9 mouse cellular contexts compared by ENCODE assay signal in genomic region chr19:46318031-46318471, GRCm38 (mm10). TPM values are rescaled to one million over a fixed set of nuclear protein-coding genes. Genes with fewer than 3 reads are reported as not detected.
DNase-seq lines count a peak whose midpoint lies in the region; ATAC-seq lines count a peak whose summit lies in the region.
"Had no signal": no experiment of that assay in that cellular context is flagged by ENCODE, and none has a peak within 500 bp of the region (broad histone marks: within the 10 kb centered on the region; RNA-seq: fewer than 3 reads in every experiment).

No protein-coding gene starts in this region.

- 3% methylated on average over 31 of the region's 42 CpGs for WGBS in embryonic facial prominence, embryonic 12.5 days
- 3% methylated on average over 39 of the region's 42 CpGs for WGBS in limb, embryonic 11.5 days

- H3K36me3 ChIP-seq in embryonic facial prominence, embryonic 12.5 days: no peaks in the 10 kb centered on the region
- no peaks in the 10 kb centered on the region for H3K36me3 ChIP-seq in limb, embryonic 11.5 days (ENCODE audit: control insufficient read depth, insufficient read depth, low read length)

- H3K9ac ChIP-seq in embryonic facial prominence, embryonic 12.5 days: peak overlapping the region; percentile 62
- peak overlapping the region; percentile 22; the same call in 1 of the 2 replicates for H3K9ac ChIP-seq in limb, embryonic 11.5 days (ENCODE audit: low read length)

- peak overlapping the region; percentile 41; the same call in 1 of the 2 replicates for H3K27ac ChIP-seq in embryonic facial prominence, embryonic 12.5 days
- H3K27ac ChIP-seq in limb, embryonic 11.5 days (replicated peaks; ENCODE audit: low read depth, low read length): no peak overlapping the region

- H3K9me3 ChIP-seq in embryonic facial prominence, embryonic 12.5 days: no peaks in the 10 kb centered on the region
- H3K9me3 ChIP-seq in limb, embryonic 11.5 days (ENCODE audit: control insufficient read depth, low read length): no peaks in the 10 kb centered on the region; the same call in 1 of the 2 replicates

- DNase-seq in kidney, postnatal 10 days: peak; percentile 64
- DNase-seq in kidney, postnatal 36 days: no peak
- DNase-seq in adrenal gland, adult 8-10 months: peak; percentile 25
- peak; percentile 59 to 66 for DNase-seq in heart, postnatal 14 days
- no peak for DNase-seq in limb, embryonic 11.5 days (ENCODE audit: low spot score)
- peak; percentile 59 for DNase-seq in ovary, postnatal 14 days (ENCODE audit: low spot score)

- H3K4me1 ChIP-seq in embryonic facial prominence, embryonic 12.5 days: peaks cover 33% of the 10 kb centered on the region
- peaks cover 13% of the 10 kb centered on the region for H3K4me1 ChIP-seq in limb, embryonic 11.5 days (ENCODE audit: control insufficient read depth, insufficient read depth, low read length)

- intact Hi-C loops in heart, postnatal 14 days (cut with DNase I): no loop called here

- ATAC-seq in embryonic facial prominence, embryonic 12.5 days (ENCODE audit: insufficient number of reproducible peaks, insufficient read depth, low FRiP score, low TSS enrichment): no peak
- ATAC-seq in limb, embryonic 11.5 days (ENCODE audit: insufficient number of reproducible peaks, low FRiP score, low TSS enrichment, low read depth): no peak
- ATAC-seq in inflammation-experienced regulatory T-cells, adult 6 months: no peak
- ATAC-seq: Patski had no signal

- H3K4me2 ChIP-seq in embryonic facial prominence, embryonic 12.5 days (replicated peaks): peak overlapping the region; percentile 81
- H3K4me2 ChIP-seq in limb, embryonic 11.5 days (ENCODE audit: low read depth, severe bottlenecking): peak overlapping the region; percentile 77

- peak overlapping the region; percentile 45 for H3K4me3 ChIP-seq in embryonic facial prominence, embryonic 12.5 days
- peak overlapping the region; percentile 28; the same call in 1 of the 2 replicates for H3K4me3 ChIP-seq in limb, embryonic 11.5 days (ENCODE audit: low read depth, low read length)

- H3K27me3 ChIP-seq in embryonic facial prominence, embryonic 12.5 days: peaks cover 100% of the 10 kb centered on the region
- peaks cover 98% of the 10 kb centered on the region for H3K27me3 ChIP-seq in limb, embryonic 11.5 days (ENCODE audit: control insufficient read depth, insufficient read depth, low read length)

RNA-seq across cellular contexts. Expression of gene Psd, which starts 8.9 kb away (rescaled TPM):
- total RNA-seq in adrenal gland, adult 8-10 months (2022): 10 to 100 TPM in 3 of 4 experiments, 1 to 10 TPM in 1; 7.9 to 14.9 (median 13.1) TPM
- polyA plus RNA-seq in embryonic facial prominence, embryonic 12.5 days (2016; fragmentation: Nextera tagmentation; extraction: Ambion mirVana): 6.9 and 8.1 TPM in 2 replicates
- 1 to 10 TPM; 1.7 to 1.9 TPM for total RNA-seq in heart, postnatal 14 days (2021)
- polyA plus RNA-seq in limb, embryonic 11.5 days (2014; fragmentation: Nextera tagmentation; extraction: Ambion mirVana): 1.3 and 1.7 TPM in 2 replicates
- 1 to 10 TPM; 3.1 to 4.1 (median 4.0) TPM for polyA plus RNA-seq in inflammation-experienced regulatory T-cells, adult 6 months (2017; shearing (Covaris generic))

RNA-seq across cellular contexts. Expression of gene Fbxl15, which starts 9.9 kb away (rescaled TPM):
- total RNA-seq in adrenal gland, adult 8-10 months (2022): 10 to 100 TPM; 11.9 to 16.2 (median 13.2) TPM
- polyA plus RNA-seq in embryonic facial prominence, embryonic 12.5 days (2016; fragmentation: Nextera tagmentation; extraction: Ambion mirVana): 15.4 and 16.4 TPM in 2 replicates
- total RNA-seq in heart, postnatal 14 days (2021): 1 to 10 TPM; 5.5 to 6.9 TPM
- 10.9 and 15.1 TPM in 2 replicates for polyA plus RNA-seq in limb, embryonic 11.5 days (2014; fragmentation: Nextera tagmentation; extraction: Ambion mirVana)
- 1 to 10 TPM; 3.9 to 6.4 (median 4.5) TPM for polyA plus RNA-seq in inflammation-experienced regulatory T-cells, adult 6 months (2017; shearing (Covaris generic))

RNA-seq across cellular contexts. Expression of gene Nfkb2, which starts 13.9 kb away (rescaled TPM):
- total RNA-seq in adrenal gland, adult 8-10 months (2022): 10 to 100 TPM; 35.6 to 40.1 (median 37.3) TPM
- 9.0 and 10.6 TPM in 2 replicates for polyA plus RNA-seq in embryonic facial prominence, embryonic 12.5 days (2016; fragmentation: Nextera tagmentation; extraction: Ambion mirVana)
- total RNA-seq in heart, postnatal 14 days (2021): 10 to 100 TPM; 15.5 to 16.6 TPM
- 6.8 and 7.0 TPM in 2 replicates for polyA plus RNA-seq in limb, embryonic 11.5 days (2014; fragmentation: Nextera tagmentation; extraction: Ambion mirVana)
- polyA plus RNA-seq in inflammation-experienced regulatory T-cells, adult 6 months (2017; shearing (Covaris generic)): 10 to 100 TPM; 15.7 to 27.8 (median 20.7) TPM

RNA-seq across cellular contexts. Expression of gene Cuedc2, which starts 20.5 kb away (rescaled TPM):
- 100 to 1,000 TPM in 2 of 4 experiments, 10 to 100 TPM in 2; 77.2 to 109 (median 89.6) TPM for total RNA-seq in adrenal gland, adult 8-10 months (2022)
- 207 TPM in 2 replicates for polyA plus RNA-seq in embryonic facial prominence, embryonic 12.5 days (2016; fragmentation: Nextera tagmentation; extraction: Ambion mirVana)
- 10 to 100 TPM; 88.0 to 89.6 TPM for total RNA-seq in heart, postnatal 14 days (2021)
- 163 and 179 TPM in 2 replicates for polyA plus RNA-seq in limb, embryonic 11.5 days (2014; fragmentation: Nextera tagmentation; extraction: Ambion mirVana)
- 10 to 100 TPM; 34.9 to 54.1 (median 46.6) TPM for polyA plus RNA-seq in inflammation-experienced regulatory T-cells, adult 6 months (2017; shearing (Covaris generic))

RNA-seq across cellular contexts. Expression of gene Mfsd13a, which starts 22.9 kb away (rescaled TPM):
- total RNA-seq in adrenal gland, adult 8-10 months (2022): 10 to 100 TPM; 11.7 to 21.1 (median 16.6) TPM
- 4.4 and 4.6 TPM in 2 replicates for polyA plus RNA-seq in embryonic facial prominence, embryonic 12.5 days (2016; fragmentation: Nextera tagmentation; extraction: Ambion mirVana)
- total RNA-seq in heart, postnatal 14 days (2021): 1 to 10 TPM; 2.9 to 3.6 TPM
- polyA plus RNA-seq in limb, embryonic 11.5 days (2014; fragmentation: Nextera tagmentation; extraction: Ambion mirVana): 5.3 and 5.7 TPM in 2 replicates
- 1 to 10 TPM; 4.3 to 8.1 (median 5.9) TPM for polyA plus RNA-seq in inflammation-experienced regulatory T-cells, adult 6 months (2017; shearing (Covaris generic))

Comparison
In these comparisons a context has a peak if more than half of its experiments do, and no peak if none do; other contexts are left out.
1. DNase-seq: peak in kidney, postnatal 10 days (single experiment), adrenal gland, adult 8-10 months (single experiment), heart, postnatal 14 days (2 of 2) and ovary, postnatal 14 days (single experiment); none in kidney, postnatal 36 days (0 of 2) and limb, embryonic 11.5 days (single experiment).